Mouse (Mus musculus): ENCODE measurements around the gene Sart1.

- TF ChIP-seq POLR2A (IDR thresholded peaks at IDR 0.05; ENCODE audit: low read depth, low read length) (no peak), CTCF (IDR thresholded peaks at IDR 0.05; ENCODE audit: extremely low read depth, insufficient read length, insufficient replicate concordance, low read depth, low read length) (no peak)
These were observed 23.5 kb upstream of the Sart1 start for GRCm38 (mm10) chr19:5411961-5412360.

Measured in small intestine, adult 2 months (tissue).